Mouse (Mus musculus) T-helper 17 cell (primary cell): ENCODE measurements around the gene Ank2.

Experiments
- in situ Hi-C, 2 experiments: fragments of 300-600 bp; cut with MboI, MseI; formaldehyde crosslinking; loops; 1 replicate in 1 of 2; 2 replicates in 1 of 2; pipeline ENCODE4 v1.15.1; 2025; ENCODE audit warnings: high pct_unique_total_duplicates in 2 of 2

Gene Ank2

DNA sequence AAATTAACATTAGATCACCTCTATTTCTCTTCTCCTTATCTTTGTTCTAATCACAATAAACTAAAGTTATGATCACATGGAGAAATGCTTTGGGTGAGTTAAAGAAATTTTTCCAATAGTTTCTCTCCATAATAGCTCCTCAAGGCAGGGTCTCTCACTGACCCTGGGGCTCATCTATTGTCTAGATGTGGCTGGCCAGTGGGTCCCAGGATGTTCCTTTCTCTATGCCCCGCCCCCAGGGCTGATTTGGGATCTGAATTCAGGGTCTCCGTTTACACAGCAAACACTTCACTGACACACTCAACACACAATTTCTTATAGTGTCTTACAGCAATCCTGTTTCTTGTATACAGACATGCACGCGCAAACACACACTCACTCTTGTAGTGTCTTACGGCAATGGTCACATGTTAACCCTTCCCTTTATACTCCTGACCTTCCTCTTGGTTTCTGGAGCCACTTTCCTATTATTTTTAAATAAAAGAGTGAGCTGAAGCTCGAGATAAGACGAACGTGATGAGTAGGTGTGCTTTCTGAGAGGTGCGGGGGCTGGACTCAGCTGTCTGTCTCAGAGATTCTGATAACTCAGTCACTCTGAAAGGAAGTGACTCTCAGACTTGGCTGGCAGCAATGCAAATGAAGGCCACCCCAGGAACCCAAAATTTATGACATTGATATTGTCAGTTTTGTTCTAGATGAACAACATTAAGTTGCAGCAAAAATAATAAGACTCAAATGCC is 204.4 kb downstream of the Ank2 start:
- in situ Hi-C loops: no loop called here

DNA sequence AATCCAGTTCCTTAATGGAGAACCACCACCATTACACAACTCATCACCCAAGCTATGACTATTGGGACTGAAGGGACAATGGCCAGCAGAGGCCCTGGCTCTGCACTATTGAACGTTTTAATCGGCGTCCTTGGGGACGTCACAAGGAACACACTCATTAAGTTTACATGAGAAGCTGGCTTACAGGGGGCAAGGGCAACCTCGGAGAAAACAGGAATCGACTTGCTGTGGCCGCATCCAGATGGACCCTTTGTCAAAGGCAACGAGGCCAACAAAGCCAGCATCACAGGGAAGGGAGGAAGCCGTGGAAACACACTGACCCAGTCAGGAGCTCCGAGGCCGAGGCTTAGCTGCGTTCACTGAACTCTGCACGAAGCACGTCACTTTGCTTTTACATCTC is 205.1 kb downstream of the Ank2 start:
- in situ Hi-C loops: no loop called here

DNA sequence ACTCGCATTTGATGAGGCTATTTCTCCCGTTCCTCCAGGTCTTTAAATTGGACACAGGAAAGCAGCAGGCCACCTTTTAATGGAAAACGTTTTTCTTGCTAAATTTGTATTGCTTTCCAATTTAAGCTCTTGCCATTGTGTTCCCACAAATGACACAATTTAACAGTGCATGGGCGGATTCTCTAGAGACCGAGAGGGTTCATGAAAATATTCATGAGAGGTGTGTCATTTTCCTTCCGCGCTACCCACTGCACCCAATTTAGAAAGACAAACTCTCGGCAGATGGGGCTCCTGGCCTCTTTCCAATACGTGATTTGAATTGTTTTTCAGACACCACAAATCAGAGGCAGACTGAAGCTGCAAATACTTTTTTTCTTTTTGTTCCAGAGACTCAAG is 205.7 kb downstream of the Ank2 start:
- in situ Hi-C loops: no loop called here

DNA sequence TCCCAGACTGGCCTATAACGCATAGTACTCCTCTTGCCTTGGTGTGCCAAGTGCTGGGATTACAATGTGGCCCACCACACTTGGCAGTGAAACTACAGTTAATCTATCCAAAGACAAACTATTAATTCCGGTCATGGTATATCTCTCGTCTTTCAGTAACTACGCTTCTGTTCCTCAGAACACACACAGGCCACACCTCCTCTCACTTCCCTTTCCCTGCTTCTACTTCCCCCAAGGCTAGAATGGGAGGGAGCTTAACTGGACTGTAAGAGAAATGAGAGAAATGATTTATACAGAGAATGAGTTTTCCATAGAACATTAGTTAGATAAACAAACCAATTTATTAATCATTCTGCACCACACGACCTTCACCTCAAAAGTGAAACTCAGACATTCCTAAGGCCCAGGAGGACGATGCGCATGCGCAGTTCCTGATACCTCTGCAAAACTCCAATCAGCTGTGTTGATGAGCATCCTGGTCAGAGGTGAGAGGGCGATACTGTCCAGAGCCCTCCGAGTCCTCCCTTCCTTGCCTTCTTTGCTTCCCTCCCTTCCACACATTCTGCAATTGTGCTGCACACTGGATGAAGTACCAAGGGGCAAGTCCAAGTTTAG is 206.2 kb downstream of the Ank2 start:
- in situ Hi-C loops: no loop called here

DNA sequence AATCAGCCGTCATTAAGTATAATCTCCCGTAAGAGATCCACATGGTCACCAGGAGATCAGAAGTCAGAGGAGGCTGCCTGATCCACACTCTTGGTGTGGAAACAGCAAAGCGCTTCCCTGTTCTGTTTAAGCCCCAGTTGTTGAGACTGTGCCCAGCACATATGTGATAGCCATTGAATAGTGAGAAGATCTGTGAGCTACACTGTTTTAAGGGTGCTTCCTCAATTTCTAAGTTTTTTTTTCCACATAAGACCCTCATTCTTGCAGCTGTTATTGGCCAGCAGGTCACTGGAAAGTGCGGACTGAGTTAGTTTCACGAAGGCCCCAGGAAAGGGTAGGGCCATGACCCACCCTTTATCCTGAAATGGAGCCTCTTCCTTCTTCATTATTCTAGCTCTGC is 216.9 kb downstream of the Ank2 start:
- in situ Hi-C loops: no loop called here

DNA sequence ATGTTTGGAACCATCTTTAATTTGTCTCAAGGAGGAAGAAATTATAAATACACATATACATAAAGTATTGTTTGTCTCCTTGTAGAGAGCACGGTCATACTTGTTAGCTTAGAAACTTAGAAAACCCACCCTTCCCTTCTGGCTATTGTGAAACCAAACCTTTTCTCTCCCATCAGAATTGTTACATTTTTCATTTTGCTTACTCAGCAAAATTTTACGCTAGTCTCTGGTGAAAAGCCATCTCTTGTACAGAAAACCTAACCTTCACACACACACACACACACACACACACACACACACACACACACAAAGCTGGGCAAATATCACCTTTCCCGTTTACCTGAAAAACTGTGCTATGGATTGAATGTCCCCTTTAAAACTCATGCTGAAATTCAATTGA is 217.8 kb downstream of the Ank2 start:
- in situ Hi-C loops: no loop called here

DNA sequence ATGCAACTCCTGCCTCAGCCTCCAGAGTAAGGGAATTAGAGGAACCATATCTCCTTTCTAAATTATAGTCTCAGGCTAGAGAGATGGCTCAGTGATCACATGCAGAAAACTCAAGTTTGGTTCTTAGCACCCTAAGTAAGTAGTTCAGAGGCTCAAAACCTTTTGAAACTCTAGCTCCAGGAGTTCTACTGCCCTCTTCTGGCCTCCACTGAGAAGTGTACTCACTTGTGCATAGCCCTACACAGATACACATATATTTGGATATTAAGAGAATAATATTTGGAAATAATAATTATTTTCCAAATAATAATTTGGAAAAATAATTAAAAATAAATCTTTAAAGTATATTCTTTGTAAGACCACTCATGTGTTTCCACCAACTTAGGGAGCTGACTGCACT is 218.8 kb downstream of the Ank2 start:
- in situ Hi-C loops: no loop called here

DNA sequence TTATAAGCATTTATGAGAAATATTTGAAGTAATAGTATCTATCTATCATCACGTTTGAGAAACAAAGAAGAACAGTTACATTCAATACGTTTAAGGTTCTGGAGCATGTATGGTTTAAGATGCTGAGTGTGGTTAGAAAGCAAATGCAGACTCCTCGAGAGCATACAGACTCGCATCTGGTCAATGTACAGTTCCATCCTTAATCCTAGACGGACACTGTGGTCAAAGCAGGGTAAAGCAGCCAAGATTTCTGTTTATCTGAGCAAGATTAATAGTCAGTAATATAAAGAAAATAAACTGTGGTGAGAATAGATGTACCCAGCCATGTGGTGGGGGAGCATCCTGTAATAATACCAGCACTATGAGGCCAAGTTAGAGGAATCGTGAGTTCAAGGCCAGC is 223.2 kb downstream of the Ank2 start:
- in situ Hi-C loops: no loop called here

DNA sequence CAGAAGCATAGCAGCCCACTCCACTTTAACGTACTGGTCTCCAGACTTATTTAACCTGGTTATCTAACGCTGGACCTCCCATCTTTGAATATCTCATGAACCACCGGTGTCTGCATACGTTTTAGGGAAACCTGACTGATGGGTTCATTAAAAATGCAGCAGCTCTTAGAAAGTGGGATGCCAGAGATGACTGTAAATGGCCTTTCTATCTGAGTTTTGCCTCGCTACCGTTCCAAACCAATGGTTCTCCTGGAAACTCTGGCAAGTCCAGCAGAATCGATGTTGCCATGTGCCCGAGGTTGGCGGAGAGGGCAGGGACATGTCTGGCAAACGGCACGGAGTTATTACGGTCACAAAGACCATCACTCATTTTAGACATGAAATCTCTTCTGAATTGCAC is 226.3 kb downstream of the Ank2 start:
- in situ Hi-C loops: no loop called here

DNA sequence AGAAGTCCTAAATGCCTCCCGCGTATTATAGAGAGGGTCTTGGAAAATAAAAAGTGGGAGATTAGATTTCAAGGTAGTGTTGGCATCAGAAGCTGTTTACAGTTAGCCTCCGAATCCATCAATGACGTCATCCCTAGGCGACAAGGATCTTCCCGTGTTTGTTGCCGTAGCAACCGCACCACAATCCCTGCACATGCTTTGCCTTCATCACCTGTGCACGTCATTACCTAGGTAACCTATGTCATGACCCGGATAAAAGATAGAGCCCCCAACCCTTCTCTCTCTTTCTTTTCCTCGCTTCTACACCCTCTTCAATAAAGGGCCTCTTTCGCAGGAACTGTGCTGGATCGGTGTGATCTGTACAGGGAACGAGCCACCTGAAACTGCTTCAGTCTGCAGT is 229.5 kb downstream of the Ank2 start:
- in situ Hi-C loops: no loop called here

DNA sequence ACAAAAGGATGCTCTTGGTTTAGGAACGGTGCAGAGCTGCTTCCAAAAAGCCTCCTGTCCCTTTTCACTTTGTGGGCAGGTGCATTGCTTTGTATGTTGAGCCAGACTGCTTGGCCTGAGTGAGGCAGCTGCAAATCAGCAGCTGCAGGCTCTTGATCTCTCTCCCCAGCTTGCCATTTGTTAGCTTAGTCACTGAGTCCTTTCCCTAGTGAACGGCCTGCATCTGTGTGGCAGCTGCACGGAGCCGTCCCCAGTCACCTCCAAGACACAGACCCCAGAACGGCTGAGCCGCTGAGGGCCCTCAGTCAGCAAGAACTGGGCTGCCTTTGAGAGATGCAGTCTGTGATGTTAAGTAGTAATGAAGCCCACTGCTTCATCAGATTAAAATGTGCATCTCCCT is 231.3 kb downstream of the Ank2 start:
- in situ Hi-C loops: no loop called here

DNA sequence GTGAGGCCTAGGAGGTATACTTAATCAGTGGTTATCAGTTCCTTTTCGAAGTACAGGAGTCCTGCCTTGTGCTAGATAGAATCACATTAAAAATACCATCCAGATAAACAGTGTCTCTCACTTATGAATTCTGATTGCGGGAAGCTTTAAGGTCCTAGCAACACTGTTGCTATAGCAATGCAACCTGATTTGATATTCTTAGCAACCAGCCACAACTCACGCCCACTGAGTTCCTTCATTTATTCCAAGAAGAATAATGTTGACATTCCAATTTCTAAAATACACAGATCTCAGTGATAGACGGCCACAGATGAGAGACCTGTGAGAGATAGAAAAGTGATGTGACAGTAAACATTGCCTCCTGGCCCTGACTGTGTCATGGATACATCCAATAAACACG is 233.4 kb downstream of the Ank2 start:
- in situ Hi-C loops: no loop called here

DNA sequence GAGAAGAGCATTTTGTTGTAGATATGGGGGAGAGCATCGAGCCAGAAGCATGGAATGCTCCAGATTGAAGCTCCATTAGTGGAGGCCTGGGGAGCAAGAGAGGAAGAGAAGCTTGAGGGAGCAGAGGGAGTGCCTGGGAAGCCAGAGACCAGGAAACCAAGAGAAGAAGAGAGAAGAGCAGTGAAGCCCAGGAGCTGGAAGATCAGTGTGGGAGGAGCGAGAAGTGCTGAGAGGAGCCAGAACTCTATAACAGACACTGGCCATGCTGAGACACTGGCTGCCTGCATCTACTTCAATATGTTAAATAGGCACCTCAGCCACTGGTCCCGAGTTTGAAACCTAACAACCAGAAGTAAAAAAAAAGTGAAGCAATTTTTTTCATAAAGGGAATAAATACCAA is 234.0 kb downstream of the Ank2 start:
- in situ Hi-C loops: no loop called here

DNA sequence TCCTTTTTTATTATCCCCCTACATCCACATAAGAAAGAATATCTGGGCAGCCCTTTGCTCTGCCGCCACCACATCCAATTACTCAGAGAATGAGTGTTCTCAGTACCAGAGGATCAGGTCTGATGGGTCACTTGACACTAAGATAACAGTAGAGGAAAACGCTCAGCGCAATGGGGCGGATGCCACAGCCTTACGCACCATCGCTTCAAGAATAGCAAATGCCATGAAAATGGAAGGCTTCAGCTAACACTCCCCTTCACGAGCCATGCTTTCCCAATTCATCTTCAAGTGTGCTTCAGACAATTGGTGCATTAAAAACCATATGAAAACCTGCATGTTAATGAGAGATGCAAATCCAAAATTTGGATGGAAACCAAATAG is 238.4 kb downstream of the Ank2 start:
- in situ Hi-C loops: no loop called here

DNA sequence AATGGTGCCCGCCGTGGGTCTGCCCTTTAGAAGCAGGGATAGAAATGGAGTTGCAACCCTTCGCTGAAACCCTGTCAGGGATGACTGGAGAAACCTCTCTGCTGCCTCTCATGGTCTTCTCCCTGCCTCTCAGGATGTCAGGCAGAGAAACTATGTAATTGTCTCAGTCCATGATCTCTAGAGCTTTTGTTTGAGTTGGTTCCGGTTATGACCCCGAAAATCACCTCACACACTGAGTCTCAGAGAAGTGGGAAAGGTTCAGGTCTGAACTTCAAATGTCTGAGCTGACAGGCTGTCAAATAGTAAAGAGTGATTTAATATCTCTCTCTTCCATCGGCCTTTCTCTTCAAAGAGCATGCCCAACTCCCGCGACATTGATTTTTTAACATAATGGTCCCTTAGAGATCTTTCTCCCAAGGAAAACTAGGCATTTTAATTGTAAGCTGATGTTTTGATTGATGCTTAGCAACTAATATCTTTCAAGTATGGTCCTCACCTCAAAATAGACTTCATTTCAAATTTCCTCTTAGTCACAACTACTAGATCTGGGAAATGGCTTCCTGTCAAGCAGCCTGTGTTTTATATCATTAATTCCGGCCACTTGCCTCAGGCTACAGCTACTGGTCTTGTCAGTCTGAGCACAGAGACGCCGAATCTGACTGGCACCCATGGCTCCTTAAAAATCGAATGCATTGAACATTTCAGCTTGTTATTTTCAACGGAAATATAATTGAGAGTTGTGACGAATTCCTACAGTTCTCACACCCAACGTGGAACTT is 239.0 kb downstream of the Ank2 start:
- in situ Hi-C loops: no loop called here

DNA sequence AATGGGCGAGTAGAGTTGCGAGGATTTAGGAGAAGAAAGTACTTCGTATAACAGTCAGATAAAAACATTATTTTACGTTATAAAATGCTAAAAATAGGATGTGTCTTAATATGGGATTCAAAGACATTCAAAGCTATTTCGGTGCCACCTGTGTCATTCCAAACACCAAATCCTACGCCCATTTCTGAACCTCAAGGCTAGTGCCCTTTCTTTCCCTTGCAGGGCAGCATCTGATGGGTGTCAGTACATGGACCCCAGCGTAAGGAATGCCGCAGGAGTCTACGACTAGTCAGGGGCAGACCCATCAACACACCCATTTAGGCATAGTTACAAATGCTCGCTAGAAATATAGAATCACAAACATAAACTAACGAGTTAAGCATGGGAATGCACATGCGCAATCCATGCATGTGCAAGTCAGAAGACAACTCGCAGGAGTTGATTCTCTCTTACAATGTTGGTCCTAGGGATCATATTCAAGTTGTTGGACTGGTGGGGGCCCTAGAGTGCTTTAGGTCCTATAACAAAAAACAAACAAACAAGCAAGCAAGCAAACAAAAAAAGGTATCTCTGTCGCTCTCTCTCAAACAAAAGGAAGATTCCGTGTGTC is 240.6 kb downstream of the Ank2 start:
- in situ Hi-C loops: no loop called here

DNA sequence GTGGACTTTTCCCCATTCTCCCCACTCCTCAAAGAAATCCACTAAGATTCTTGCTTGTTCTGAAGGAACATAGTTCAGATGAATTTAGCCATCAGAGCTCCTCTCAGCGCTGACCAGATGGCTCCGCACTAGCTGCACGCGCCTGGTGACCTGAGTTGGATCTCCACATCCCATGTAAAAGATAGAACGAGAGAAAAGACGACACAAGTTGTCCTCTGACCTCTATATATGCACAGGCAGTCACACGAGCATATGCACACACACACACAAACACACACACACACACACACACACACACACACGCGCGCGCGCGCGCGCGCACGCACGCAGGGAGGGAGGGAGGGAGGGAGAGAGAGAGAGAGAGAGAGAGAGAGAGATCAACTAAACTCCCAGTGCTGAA is 241.2 kb downstream of the Ank2 start:
- in situ Hi-C loops: no loop called here

DNA sequence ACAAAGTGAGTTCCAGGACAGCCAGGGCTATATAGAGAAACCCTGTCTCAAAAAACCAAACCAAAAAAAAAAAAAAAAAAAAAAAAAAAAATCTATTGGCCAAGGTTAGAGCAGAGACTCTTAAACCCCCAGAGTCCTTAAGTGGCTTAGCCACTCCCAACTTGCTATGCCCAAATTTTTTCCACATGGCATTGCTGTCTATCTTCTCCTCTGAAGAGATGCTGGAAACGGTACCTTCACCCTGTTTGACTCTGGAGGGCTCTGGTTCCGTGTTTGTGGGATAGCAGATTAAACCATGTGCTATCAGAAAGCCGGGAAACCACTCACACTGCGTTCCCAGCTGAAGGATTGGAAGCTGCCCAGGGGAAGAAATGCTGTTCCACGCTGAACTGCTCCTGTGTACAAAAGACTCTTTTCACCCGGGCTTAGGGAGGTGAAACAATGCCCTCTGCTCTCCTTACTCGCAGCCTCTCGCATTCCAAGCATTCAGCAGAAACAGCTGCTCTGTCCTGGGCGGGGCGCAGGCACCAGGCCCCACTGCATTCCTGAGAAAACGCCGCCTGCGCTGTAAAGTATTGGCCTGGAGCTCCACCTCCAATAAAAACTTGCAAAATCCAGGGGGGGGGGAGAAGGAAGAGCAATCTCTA is 241.7 kb downstream of the Ank2 start:
- in situ Hi-C loops: no loop called here

DNA sequence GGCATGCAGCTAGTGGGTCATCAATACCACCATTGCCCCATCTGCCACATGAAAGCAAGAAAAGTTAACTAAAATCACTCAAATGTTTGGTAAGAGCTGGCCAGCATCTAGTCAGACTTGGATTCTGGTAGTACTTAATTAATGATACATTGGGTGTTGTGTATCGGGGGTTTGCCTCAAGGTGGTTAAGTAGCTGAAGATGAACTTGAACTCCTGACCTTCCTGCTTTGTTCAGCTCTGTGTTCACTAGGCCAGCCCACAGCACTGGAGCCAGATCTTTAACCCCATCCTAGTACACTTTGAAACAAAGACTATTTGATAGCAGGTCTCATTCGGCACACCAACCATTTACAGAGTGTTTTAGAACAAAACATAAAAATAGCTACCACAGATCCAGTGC is 242.5 kb downstream of the Ank2 start:
- in situ Hi-C loops: no loop called here

DNA sequence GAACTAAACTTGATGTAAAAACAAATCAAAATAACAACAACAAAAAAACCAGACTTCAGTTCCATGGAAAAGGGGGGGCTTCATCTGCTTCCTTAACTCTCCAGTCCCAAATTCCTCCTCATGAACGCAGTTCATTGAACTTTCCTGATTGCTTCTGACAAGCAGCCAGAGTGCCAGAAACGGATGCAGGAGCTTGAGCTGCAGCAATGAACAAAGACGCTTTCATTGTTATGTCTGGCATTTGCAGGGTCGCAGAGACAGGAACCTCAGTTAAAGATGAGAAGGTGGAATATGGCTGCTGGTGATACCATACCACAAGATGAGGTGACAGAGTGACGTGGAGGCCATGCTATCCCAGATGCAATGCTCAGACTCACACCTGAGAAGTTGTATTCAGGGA is 248.2 kb downstream of the Ank2 start:
- in situ Hi-C loops: no loop called here

DNA sequence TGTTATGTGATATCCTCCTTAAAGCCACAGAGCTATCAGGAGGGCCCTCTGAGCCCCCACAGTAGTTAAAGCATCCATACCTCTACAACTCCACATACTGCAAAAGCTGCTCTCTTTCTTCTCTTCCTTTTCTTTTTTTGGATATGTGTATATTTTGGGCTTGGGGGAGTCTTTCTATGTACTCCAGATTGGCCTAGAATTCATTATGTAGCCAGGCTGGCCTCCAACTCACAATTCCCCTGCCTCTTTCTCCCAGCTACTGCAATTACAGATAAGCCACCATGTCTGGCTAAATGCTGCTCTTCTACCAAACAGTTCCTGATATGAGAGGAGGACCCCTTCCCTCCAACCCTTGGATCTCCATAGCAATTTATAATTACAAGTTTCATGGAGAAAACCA is 250.5 kb downstream of the Ank2 start:
- in situ Hi-C loops: no loop called here
